Mouse (Mus musculus) lung, postnatal 0 days (tissue): ENCODE data around the gene Usf3. TPM values are rescaled to one million over a fixed set of nuclear protein-coding genes. Genes with fewer than 3 reads are reported as not detected.

Experiments used
- ATAC-seq: fragments of 200-750 bp; cut with Nextera tagmentation; 2 replicates; pipeline ENCODE4 v1.8.0; 2017; ENCODE audit warnings: moderate library complexity
- DNase-seq: peaks from one replicate; pipeline ENCODE4 v3.0.0-alpha.2; 2016; ENCODE audit warnings: low spot score
- H3K27ac ChIP-seq: fragments of 300-500 bp; sonication (generic); 2 replicates; pipeline ENCODE4 v1.5.1; 2014; ENCODE audit warnings: antibody characterized with exemption, mild to moderate bottlenecking, low read length, mixed read lengths
- H3K27me3 ChIP-seq: fragments of 300-500 bp; sonication (generic); replicated peaks from 2 replicates; pipeline ENCODE4 v1.6.1; 2014; ENCODE audit warnings: low read length, mixed read lengths; ENCODE audit not compliant: insufficient read depth
- H3K36me3 ChIP-seq: fragments of 300-500 bp; sonication (generic); 2 replicates; pipeline ENCODE4 v1.6.1; 2014; ENCODE audit warnings: low read length, mixed read lengths; ENCODE audit not compliant: insufficient read depth
- H3K4me1 ChIP-seq: fragments of 300-500 bp; sonication (generic); 2 replicates; pipeline ENCODE4 v1.6.1; 2014; ENCODE audit warnings: antibody characterized with exemption, low read depth, low read length, mixed read lengths; ENCODE audit not compliant: insufficient read depth
- H3K4me2 ChIP-seq: fragments of 300-500 bp; sonication (generic); replicated peaks from 2 replicates; pipeline ENCODE4 v1.6.1; 2014; ENCODE audit warnings: low read depth, mild to moderate bottlenecking, low read length, moderate library complexity, mixed read lengths
- H3K4me3 ChIP-seq: fragments of 300-500 bp; sonication (generic); 2 replicates; pipeline ENCODE4 v1.5.1; 2014; ENCODE audit warnings: low read depth, low read length
- H3K9ac ChIP-seq: fragments of 300-500 bp; sonication (generic); replicated peaks from 2 replicates; pipeline ENCODE4 v1.6.1; 2014; ENCODE audit warnings: low read depth, mild to moderate bottlenecking
- H3K9me3 ChIP-seq: fragments of 300-500 bp; sonication (generic); 2 replicates; pipeline ENCODE4 v1.6.1; 2016; ENCODE audit warnings: low read length, mixed read lengths
- CTCF ChIP-seq: IDR thresholded peaks from 2 replicates; pipeline ENCODE4 v1.5.1; 2016; ENCODE audit warnings: antibody characterized with exemption, mild to moderate bottlenecking
- EP300 ChIP-seq: IDR thresholded peaks from 2 replicates; pipeline ENCODE4 v1.6.1; 2016; ENCODE audit warnings: antibody characterized with exemption, mild to moderate bottlenecking, control low read depth
- WGBS: fragments of 180-500 bp; shearing (Covaris S2); extraction: QIAGEN DNeasy Blood & Tissue Kit; methylation state at CpG from one replicate; pipeline ENCODE4 v1.1.7; 2014; 5-methylcytosine and 5-hydroxymethylcytosine counted together
- polyA plus RNA-seq: library from polyadenylated mRNA; unstranded; fragments of >200 nt; fragmentation: Nextera tagmentation; extraction: Ambion mirVana; gene quantifications from 2 replicates; pipeline ENCODE4 v1.2.1, GENCODE M21; 2015

The Usf3 gene
- polyA plus RNA-seq, 1 experiment from 2014 or later = 2.5 TPM

GRCm38 (mm10) chr16:44215513-44215912 lies 42.5 kb downstream of the Usf3 start:
- DNase-seq (no peak), ATAC-seq (no peak)
- WGBS = 91% methylated on average over 9 of the region's 9 CpGs
- Histone ChIP-seq H3K4me3 (no peak overlapping the region), H3K27ac (no peak overlapping the region), H3K4me2 (no peak overlapping the region), H3K27me3 (no peaks in the 10 kb centered on the region), H3K9ac (no peak overlapping the region), H3K9me3 (no peaks in the 10 kb centered on the region), H3K36me3 (peaks cover 54% of the 10 kb centered on the region; the same call in 1 of the 2 replicates), H3K4me1 (no peaks in the 10 kb centered on the region)
- TF ChIP-seq EP300 = no peak
- TF ChIP-seq CTCF = no peak

DNA sequence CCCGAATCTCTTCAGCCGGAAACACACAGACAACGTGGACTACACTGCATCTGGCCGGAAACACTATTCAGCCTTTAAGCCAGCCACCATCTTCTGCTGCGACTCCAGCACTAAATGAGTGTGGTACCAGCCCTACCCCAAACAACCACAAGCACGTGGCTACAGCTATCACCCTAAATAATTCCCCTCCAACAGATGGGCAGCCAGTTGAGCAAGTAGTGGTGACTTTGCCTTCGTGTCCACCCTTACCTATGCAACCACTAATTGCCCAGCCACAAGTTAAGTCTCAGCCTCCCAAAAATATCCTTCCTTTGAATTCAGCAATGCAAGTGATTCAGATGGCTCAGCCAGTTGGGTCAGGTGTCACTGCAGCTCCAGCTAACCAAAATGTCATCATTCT lies 43.4 kb downstream of the Usf3 start:
- ATAC-seq = no peak
- 93% methylated on average over 7 of the region's 7 CpGs for WGBS
- no peaks in the 10 kb centered on the region for H3K9me3 ChIP-seq
- DNase-seq = no peak
- no peak overlapping the region for H3K9ac ChIP-seq
- no peaks in the 10 kb centered on the region for H3K4me1 ChIP-seq
- H3K27ac ChIP-seq = no peak overlapping the region
- peaks cover 54% of the 10 kb centered on the region; the same call in 1 of the 2 replicates for H3K36me3 ChIP-seq
- TF ChIP-seq CTCF (no peak), EP300 (no peak)
- H3K4me2 ChIP-seq = no peak overlapping the region
- H3K4me3 ChIP-seq = no peak overlapping the region
- no peaks in the 10 kb centered on the region for H3K27me3 ChIP-seq

GRCm38 (mm10) chr16:44221463-44221862 lies 48.4 kb downstream of the Usf3 start:
- WGBS = 63% methylated on average over 6 of the region's 6 CpGs
- no peak for DNase-seq
- no peak overlapping the region for H3K4me3 ChIP-seq
- H3K9ac ChIP-seq = no peak overlapping the region
- H3K4me1 ChIP-seq = no peaks in the 10 kb centered on the region
- H3K4me2 ChIP-seq = no peak overlapping the region
- no peaks in the 10 kb centered on the region for H3K27me3 ChIP-seq
- ATAC-seq = no peak
- peaks cover 37% of the 10 kb centered on the region; the same call in 1 of the 2 replicates for H3K36me3 ChIP-seq
- no peak overlapping the region for H3K27ac ChIP-seq
- TF ChIP-seq EP300 (no peak), CTCF (no peak)
- H3K9me3 ChIP-seq = no peaks in the 10 kb centered on the region

- 86% methylated on average over 13 of the region's 13 CpGs for WGBS
- Histone ChIP-seq H3K4me1 (no peaks in the 10 kb centered on the region), H3K4me3 (no peak overlapping the region), H3K9me3 (0 out of 2 replicates have a peak, but pooled peaks cover 2% of the 10 kb centered on the region), H3K27me3 (no peaks in the 10 kb centered on the region), H3K36me3 (0 out of 2 replicates have a peak, but pooled peaks cover under 1% of the 10 kb centered on the region), H3K4me2 (no peak overlapping the region), H3K9ac (no peak overlapping the region), H3K27ac (no peak overlapping the region)
- no peak for DNase-seq
- TF ChIP-seq EP300 = no peak
- no peak for TF ChIP-seq CTCF
- no peak for ATAC-seq
Measured at GRCm38 (mm10) chr16:44226706-44227291, 53.8 kb downstream of the Usf3 start.

- no peaks in the 10 kb centered on the region for H3K36me3 ChIP-seq
- no peak overlapping the region for H3K9ac ChIP-seq
- no peak overlapping the region for H3K27ac ChIP-seq
- no peak overlapping the region for H3K4me3 ChIP-seq
- DNase-seq = no peak
- H3K4me1 ChIP-seq = no peaks in the 10 kb centered on the region
- WGBS = 68% methylated on average over 7 of the region's 7 CpGs
- ATAC-seq = peak; percentile 40; the same call in 1 of the 2 replicates
- TF ChIP-seq CTCF = no peak
- TF ChIP-seq EP300 = no peak
- H3K27me3 ChIP-seq = no peaks in the 10 kb centered on the region
- H3K9me3 ChIP-seq = 0 out of 2 replicates have a peak, but pooled peaks cover 2% of the 10 kb centered on the region
- H3K4me2 ChIP-seq = no peak overlapping the region
Measured at GRCm38 (mm10) chr16:44233019-44233418, 60.0 kb downstream of the Usf3 start.

DNA sequence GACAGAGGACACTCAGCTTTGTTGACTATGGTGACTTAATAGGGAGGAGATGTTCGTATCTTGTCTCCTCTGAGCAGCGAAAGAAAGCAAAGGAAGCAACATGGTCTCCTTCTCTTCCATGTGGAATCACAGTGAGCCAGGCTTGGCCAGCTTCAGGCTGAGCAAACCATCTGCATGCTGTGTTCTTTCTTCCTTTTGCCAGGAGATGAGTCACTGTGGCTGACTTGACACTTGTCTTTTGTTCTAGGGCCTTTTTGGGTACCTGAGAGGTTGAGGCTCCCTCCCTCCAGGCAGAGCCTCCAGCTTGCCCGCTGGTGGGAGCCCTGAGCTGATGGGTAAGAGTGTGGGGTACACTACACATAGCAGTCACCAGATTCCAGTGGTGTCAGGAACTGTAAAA lies 64.8 kb downstream of the Usf3 start:
- 73% methylated on average over 3 of the region's 3 CpGs for WGBS
- Histone ChIP-seq H3K36me3 (no peaks in the 10 kb centered on the region), H3K4me2 (no peak overlapping the region), H3K9ac (no peak overlapping the region), H3K27ac (no peak overlapping the region), H3K4me1 (no peaks in the 10 kb centered on the region), H3K9me3 (no peaks in the 10 kb centered on the region), H3K4me3 (no peak overlapping the region), H3K27me3 (no peaks in the 10 kb centered on the region)
- no peak for ATAC-seq
- no peak for TF ChIP-seq CTCF
- no peak for DNase-seq
